Mouse (Mus musculus) liver, embryonic 14.5 days (tissue): ENCODE measurements around the gene Cyb5r3.

ENCODE experiments used
- CTCF ChIP-seq: IDR thresholded peaks from 2 replicates; pipeline ENCODE4 v1.5.1; 2016; ENCODE audit warnings: antibody characterized with exemption, low read depth, control low read depth
- EP300 ChIP-seq: IDR thresholded peaks from 2 replicates; pipeline ENCODE4 v1.6.1; 2016; ENCODE audit warnings: antibody characterized with exemption, low read depth

- TF ChIP-seq CTCF (no peak; the same call in 1 of the 2 replicates), EP300 (no peak)
These were observed 54.0 kb downstream of the Cyb5r3 start for GRCm38 (mm10) chr15:83118360-83118759.
